Mouse (Mus musculus): ENCODE results near the gene Kat2a. TPM values are rescaled to one million over a fixed set of nuclear protein-coding genes. Genes with fewer than 3 reads are reported as not detected.
A peak's percentile ranks its signal among the peaks of the same experiment; 100 is the strongest.
"Not testable (repeated sequence)": the region's sequence is repeated elsewhere in the genome, so short reads cannot be mapped to it uniquely, and the experiment has no call there.

Gene Kat2a
- polyA plus RNA-seq, 1 experiment from 2014 or later, result 32.6 TPM

DNA sequence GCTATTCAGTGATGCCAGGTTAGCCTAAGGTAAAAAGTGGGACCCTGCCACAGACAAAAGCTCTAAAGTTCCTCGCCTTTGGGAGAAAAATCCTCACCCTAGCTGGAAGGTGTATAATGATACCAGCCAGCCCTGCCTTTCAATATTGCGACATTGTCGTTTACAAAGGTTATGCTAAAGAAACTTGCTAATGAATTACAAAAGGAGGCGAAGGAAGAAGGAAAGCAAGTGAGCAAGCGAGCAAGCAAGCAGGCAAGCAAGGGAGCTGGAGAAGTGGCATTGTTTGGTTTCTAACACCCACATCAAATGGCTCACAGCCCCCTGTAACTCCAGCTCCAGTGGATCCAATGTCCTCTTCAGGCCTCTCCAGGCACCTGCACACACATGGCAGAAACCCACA is 29.7 kb downstream of the Kat2a start:
- WGBS, result 67% methylated on average over 5 of the region's 5 CpGs
- Histone ChIP-seq H3K4me2 (ENCODE audit: low read length) (no peak overlapping the region), H3K27ac (ENCODE audit: low read depth, low read length) (no peak overlapping the region), H3K4me3 (ENCODE audit: low read depth, low read length) (no peak overlapping the region), H3K9ac (ENCODE audit: low read length) (no peak overlapping the region), H3K9me3 (replicated peaks; ENCODE audit: control insufficient read depth, low read length) (no peaks in the 10 kb centered on the region), H3K27me3 (replicated peaks; ENCODE audit: control insufficient read depth, insufficient read depth, low read length) (no peaks in the 10 kb centered on the region), H3K36me3 (ENCODE audit: control insufficient read depth, insufficient read depth, low read length) (no peaks in the 10 kb centered on the region), H3K4me1 (ENCODE audit: control insufficient read depth, insufficient read depth, low read length) (no peaks in the 10 kb centered on the region)
- ATAC-seq, result no peak
- DNase-seq (ENCODE audit: low spot score), result no peak

DNA sequence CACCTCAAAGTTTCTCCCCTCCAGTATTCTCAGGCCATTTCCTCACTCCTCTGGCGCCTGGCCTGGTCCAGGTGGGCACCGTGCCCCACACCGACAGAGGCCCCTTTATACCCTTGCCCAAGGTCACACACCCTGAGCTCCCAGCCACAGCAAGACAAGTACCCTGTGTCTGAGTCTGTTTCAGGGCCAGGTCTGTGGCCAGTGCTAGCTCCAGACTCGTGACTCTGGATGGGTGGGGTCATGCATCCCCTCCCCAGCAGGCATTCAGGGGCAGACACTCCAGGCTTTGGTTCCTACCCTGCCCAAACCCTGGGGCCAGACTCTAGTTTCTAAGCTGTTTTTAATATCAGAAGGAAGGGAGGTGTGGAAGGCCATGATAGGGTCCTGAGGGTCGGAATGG is 30.4 kb downstream of the Kat2a start:
- Histone ChIP-seq H3K9me3 (replicated peaks; ENCODE audit: control insufficient read depth, low read length) (no peaks in the 10 kb centered on the region), H3K9ac (ENCODE audit: low read length) (no peak overlapping the region), H3K4me2 (ENCODE audit: low read length) (no peak overlapping the region), H3K4me1 (ENCODE audit: control insufficient read depth, insufficient read depth, low read length) (no peaks in the 10 kb centered on the region), H3K27ac (ENCODE audit: low read depth, low read length) (no peak overlapping the region), H3K36me3 (ENCODE audit: control insufficient read depth, insufficient read depth, low read length) (no peaks in the 10 kb centered on the region), H3K4me3 (ENCODE audit: low read depth, low read length) (no peak overlapping the region), H3K27me3 (replicated peaks; ENCODE audit: control insufficient read depth, insufficient read depth, low read length) (no peaks in the 10 kb centered on the region)
- ATAC-seq (no peak), DNase-seq (ENCODE audit: low spot score) (no peak)
- WGBS, result 78% methylated on average over 5 of the region's 5 CpGs

DNA sequence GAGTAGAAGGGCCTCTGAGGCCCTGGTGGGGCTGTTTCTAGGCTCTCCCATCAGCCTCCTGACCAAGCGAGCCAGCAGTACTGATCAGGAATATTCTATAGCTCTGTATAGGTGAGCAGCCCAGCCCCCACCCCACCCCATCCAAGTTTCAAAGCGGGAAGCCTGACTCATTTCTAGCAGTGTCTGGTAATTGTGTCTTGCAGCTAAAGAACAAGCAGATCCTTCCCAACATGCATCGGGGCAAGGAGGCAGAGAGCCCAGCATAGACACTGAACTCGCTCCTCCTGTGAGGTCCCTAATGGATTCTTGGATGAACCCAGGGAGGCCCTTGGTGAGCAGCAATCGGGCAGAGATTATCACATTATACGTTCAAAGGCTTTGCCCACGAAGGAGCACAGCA is 34.5 kb downstream of the Kat2a start:
- Histone ChIP-seq H3K9me3 (replicated peaks; ENCODE audit: control insufficient read depth, low read length) (no peaks in the 10 kb centered on the region), H3K36me3 (ENCODE audit: control insufficient read depth, insufficient read depth, low read length) (no peaks in the 10 kb centered on the region), H3K4me3 (ENCODE audit: low read depth, low read length) (no peak overlapping the region), H3K4me2 (ENCODE audit: low read length) (no peak overlapping the region), H3K4me1 (ENCODE audit: control insufficient read depth, insufficient read depth, low read length) (no peaks in the 10 kb centered on the region), H3K9ac (ENCODE audit: low read length) (no peak overlapping the region), H3K27me3 (replicated peaks; ENCODE audit: control insufficient read depth, insufficient read depth, low read length) (no peaks in the 10 kb centered on the region), H3K27ac (ENCODE audit: low read depth, low read length) (no peak overlapping the region)
- WGBS, result 55% methylated on average over 7 of the region's 7 CpGs
- DNase-seq (ENCODE audit: low spot score) (no peak), ATAC-seq (no peak)

DNA sequence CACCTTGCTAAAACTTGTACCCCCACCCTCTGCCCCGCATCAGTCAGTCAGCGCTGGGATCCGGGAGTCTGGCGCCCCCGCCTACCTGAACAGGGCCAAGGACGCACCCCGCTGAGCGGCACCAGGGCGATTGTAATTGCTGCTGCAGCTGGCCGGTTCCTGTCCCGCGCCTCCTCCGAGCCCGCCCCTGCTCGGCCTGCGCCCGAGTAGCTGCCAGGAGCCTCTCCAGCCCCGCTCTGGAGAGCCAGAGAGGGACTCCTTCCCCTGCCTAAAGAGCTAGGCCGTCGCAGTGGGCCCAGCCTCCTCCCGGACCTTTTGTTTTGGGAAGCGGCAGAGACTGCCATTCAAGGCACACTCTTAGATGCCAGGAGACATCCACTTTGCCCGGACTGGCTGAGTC is 39.1 kb downstream of the Kat2a start:
- H3K27ac ChIP-seq (ENCODE audit: low read depth, low read length), result no peak overlapping the region
- H3K4me3 ChIP-seq (ENCODE audit: low read depth, low read length), result no peak overlapping the region
- ATAC-seq (no peak), DNase-seq (ENCODE audit: low spot score) (peak; percentile 23)
- peak overlapping the region; percentile 25; the same call in 1 of the 2 replicates for H3K9ac ChIP-seq (ENCODE audit: low read length)
- H3K4me2 ChIP-seq (ENCODE audit: low read length), result peak overlapping the region; percentile 26; the same call in 1 of the 2 replicates
- WGBS, result 2% methylated on average over 23 of the region's 23 CpGs
- H3K36me3 ChIP-seq (ENCODE audit: control insufficient read depth, insufficient read depth, low read length), result no peaks in the 10 kb centered on the region
- no peaks in the 10 kb centered on the region for H3K27me3 ChIP-seq (replicated peaks; ENCODE audit: control insufficient read depth, insufficient read depth, low read length)
- 0 out of 2 replicates have a peak, but pooled peaks cover 2% of the 10 kb centered on the region for H3K9me3 ChIP-seq (replicated peaks; ENCODE audit: control insufficient read depth, low read length)
- no peaks in the 10 kb centered on the region for H3K4me1 ChIP-seq (ENCODE audit: control insufficient read depth, insufficient read depth, low read length)

DNA sequence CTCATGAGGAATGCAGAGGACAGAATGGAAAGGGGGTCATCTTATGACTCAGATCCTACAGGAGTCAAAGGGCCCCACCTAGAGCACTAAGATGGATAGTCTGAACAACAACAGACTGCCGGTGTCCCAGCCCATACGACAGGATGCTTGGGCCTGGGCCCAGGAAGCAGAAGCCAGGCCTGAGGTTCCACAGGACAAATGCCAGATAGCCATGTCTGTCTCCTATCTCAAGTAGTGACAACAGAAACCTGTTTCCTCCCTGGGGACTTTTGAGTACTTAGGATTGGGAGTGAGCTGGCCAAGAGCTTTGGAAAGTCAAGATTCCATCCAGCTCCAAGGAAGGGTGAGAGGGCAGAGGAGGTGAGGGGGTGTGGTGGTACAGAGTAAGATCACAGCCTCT is 40.3 kb downstream of the Kat2a start:
- DNase-seq (ENCODE audit: low spot score) (no peak), ATAC-seq (no peak)
- H3K9me3 ChIP-seq (replicated peaks; ENCODE audit: control insufficient read depth, low read length), result 0 out of 2 replicates have a peak, but pooled peaks cover 2% of the 10 kb centered on the region
- WGBS, result 92% methylated on average over 2 of the region's 2 CpGs
- no peaks in the 10 kb centered on the region for H3K4me1 ChIP-seq (ENCODE audit: control insufficient read depth, insufficient read depth, low read length)
- no peak overlapping the region for H3K27ac ChIP-seq (ENCODE audit: low read depth, low read length)
- no peak overlapping the region for H3K4me2 ChIP-seq (ENCODE audit: low read length)
- H3K9ac ChIP-seq (ENCODE audit: low read length), result no peak overlapping the region
- no peaks in the 10 kb centered on the region for H3K27me3 ChIP-seq (replicated peaks; ENCODE audit: control insufficient read depth, insufficient read depth, low read length)
- H3K4me3 ChIP-seq (ENCODE audit: low read depth, low read length), result no peak overlapping the region
- no peaks in the 10 kb centered on the region for H3K36me3 ChIP-seq (ENCODE audit: control insufficient read depth, insufficient read depth, low read length)

DNA sequence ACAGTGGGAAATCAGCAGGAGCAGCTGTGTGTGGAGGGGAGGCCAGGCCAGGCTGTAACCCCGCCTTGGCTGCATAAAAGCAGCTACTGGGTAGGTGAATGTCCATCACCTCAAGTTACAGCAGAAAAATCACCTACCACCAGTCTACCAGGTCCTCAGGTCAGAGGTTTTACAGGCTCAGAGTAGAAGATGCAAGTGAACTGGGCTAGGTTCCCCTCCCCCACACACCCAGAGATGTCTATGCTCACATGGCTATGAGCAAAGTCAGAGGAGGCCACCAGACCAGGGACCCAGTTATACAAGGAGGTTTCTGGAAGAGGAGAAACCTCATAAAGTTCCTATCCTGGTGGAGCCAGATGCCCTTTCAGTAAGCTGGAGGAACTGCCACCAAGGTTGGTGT is 41.2 kb downstream of the Kat2a start:
- DNase-seq (ENCODE audit: low spot score) (no peak), ATAC-seq (no peak)
- WGBS, result 74% methylated on average over 1 of the region's 1 CpGs
- Histone ChIP-seq H3K4me2 (ENCODE audit: low read length) (no peak overlapping the region), H3K4me1 (ENCODE audit: control insufficient read depth, insufficient read depth, low read length) (no peaks in the 10 kb centered on the region), H3K9me3 (replicated peaks; ENCODE audit: control insufficient read depth, low read length) (0 out of 2 replicates have a peak, but pooled peaks cover 2% of the 10 kb centered on the region), H3K9ac (ENCODE audit: low read length) (no peak overlapping the region), H3K27ac (ENCODE audit: low read depth, low read length) (no peak overlapping the region), H3K4me3 (ENCODE audit: low read depth, low read length) (no peak overlapping the region), H3K27me3 (replicated peaks; ENCODE audit: control insufficient read depth, insufficient read depth, low read length) (no peaks in the 10 kb centered on the region), H3K36me3 (ENCODE audit: control insufficient read depth, insufficient read depth, low read length) (no peaks in the 10 kb centered on the region)

DNA sequence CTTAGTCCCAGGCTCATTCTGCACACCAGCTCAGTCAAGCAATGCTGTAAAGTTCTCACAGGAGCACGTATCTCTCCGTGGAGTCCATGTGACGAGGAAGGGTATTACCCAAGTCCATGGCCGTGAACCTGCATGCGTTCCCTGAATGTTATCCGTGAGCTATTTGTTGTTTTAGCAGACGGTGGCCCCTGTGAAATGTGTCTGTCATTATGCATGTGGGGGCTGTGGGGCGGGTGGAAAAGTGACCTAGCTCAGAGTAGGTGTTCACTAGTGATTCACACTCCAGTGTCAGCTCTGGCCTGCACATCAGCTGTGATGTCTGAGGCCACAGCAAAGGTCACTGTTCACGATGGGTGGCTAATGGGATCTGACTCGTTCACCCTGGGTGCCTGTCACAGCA is 52.5 kb downstream of the Kat2a start:
- no peak overlapping the region for H3K27ac ChIP-seq (ENCODE audit: low read depth, low read length)
- H3K36me3 ChIP-seq (ENCODE audit: control insufficient read depth, insufficient read depth, low read length), result no peaks in the 10 kb centered on the region
- ATAC-seq, result no peak
- H3K4me2 ChIP-seq (ENCODE audit: low read length), result no peak overlapping the region
- H3K4me1 ChIP-seq (ENCODE audit: control insufficient read depth, insufficient read depth, low read length), result 0 out of 2 replicates have a peak, but pooled peaks cover 3% of the 10 kb centered on the region
- H3K9me3 ChIP-seq (replicated peaks; ENCODE audit: control insufficient read depth, low read length), result no peaks in the 10 kb centered on the region
- no peak overlapping the region for H3K9ac ChIP-seq (ENCODE audit: low read length)
- 84% methylated on average over 10 of the region's 10 CpGs for WGBS
- no peaks in the 10 kb centered on the region for H3K27me3 ChIP-seq (replicated peaks; ENCODE audit: control insufficient read depth, insufficient read depth, low read length)
- no peak for DNase-seq (ENCODE audit: low spot score)
- H3K4me3 ChIP-seq (ENCODE audit: low read depth, low read length), result no peak overlapping the region

DNA sequence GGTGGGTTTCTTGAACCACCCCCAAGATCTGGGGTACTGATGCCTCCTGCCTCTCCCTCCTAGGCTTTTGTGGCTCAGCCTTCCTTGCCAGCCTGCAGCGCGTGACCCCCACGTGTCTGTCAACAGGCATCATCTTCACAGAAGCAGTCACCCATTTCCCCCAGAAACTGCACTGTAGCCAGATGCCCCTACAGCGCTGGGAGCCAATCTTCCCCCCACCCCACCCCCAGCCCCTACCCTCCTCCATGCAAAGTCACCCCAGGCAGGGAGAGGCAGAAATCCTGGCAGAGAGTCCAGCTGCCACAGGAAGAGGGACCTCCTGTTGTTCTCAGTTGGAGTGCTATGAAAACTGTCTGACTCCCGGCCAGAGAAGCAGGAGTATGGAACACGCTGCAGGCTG is 55.8 kb downstream of the Kat2a start:
- no peaks in the 10 kb centered on the region for H3K27me3 ChIP-seq (replicated peaks; ENCODE audit: control insufficient read depth, insufficient read depth, low read length)
- ATAC-seq (no peak), DNase-seq (ENCODE audit: low spot score) (peak; percentile 32)
- H3K9me3 ChIP-seq (replicated peaks; ENCODE audit: control insufficient read depth, low read length), result no peaks in the 10 kb centered on the region
- H3K4me3 ChIP-seq (ENCODE audit: low read depth, low read length), result no peak overlapping the region
- no peak overlapping the region for H3K4me2 ChIP-seq (ENCODE audit: low read length)
- H3K4me1 ChIP-seq (ENCODE audit: control insufficient read depth, insufficient read depth, low read length), result 0 out of 2 replicates have a peak, but pooled peaks cover 3% of the 10 kb centered on the region
- H3K36me3 ChIP-seq (ENCODE audit: control insufficient read depth, insufficient read depth, low read length), result no peaks in the 10 kb centered on the region
- 13% methylated on average over 6 of the region's 6 CpGs for WGBS
- H3K27ac ChIP-seq (ENCODE audit: low read depth, low read length), result no peak overlapping the region
- H3K9ac ChIP-seq (ENCODE audit: low read length), result 0 out of 2 replicates have a peak overlapping the region, but pooled peaks have one; percentile 21

DNA sequence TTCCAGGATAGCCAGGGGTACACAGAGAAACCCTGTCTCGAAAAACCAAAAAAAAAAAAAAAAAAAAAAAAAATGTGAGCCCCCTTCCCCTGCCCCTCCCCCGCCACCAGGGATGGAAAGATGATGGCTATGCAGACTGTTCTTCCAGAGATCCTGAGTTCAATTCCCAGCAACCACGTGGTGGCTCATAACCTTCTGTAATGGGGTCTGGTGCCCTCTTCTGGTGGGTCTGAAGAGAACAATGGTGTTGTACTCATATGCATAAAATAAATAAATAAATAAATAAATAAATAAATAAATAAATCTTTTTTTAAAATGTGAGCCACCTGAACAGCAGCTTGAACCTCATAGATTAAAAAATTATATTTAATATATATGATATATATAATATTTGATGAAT is 56.7 kb downstream of the Kat2a start:
- not testable (repeated sequence) for H3K4me2 ChIP-seq (ENCODE audit: low read length); H3K4me3 ChIP-seq (ENCODE audit: low read depth, low read length); ATAC-seq; DNase-seq (ENCODE audit: low spot score); H3K4me1 ChIP-seq (ENCODE audit: control insufficient read depth, insufficient read depth, low read length); H3K9ac ChIP-seq (ENCODE audit: low read length); H3K27me3 ChIP-seq (replicated peaks; ENCODE audit: control insufficient read depth, insufficient read depth, low read length); H3K36me3 ChIP-seq (ENCODE audit: control insufficient read depth, insufficient read depth, low read length); H3K27ac ChIP-seq (ENCODE audit: low read depth, low read length); H3K9me3 ChIP-seq (replicated peaks; ENCODE audit: control insufficient read depth, low read length)
- WGBS, result 49% methylated on average over 2 of the region's 3 CpGs

Measured in forebrain, embryonic 14.5 days (tissue).